ENCODE assay signal across 9 mouse cellular contexts in genomic region chr9:107335909-107336308, GRCm38 (mm10). TPM values are rescaled to one million over a fixed set of nuclear protein-coding genes. Genes with fewer than 3 reads are reported as not detected.
A peak's percentile ranks its signal among the peaks of the same experiment; 100 is the strongest.
DNase-seq lines count a peak whose midpoint lies in the region; ATAC-seq and TF ChIP-seq lines count a peak whose summit lies in the region.
"Had no signal": no experiment of that assay in that cellular context is flagged by ENCODE, and none has a peak within 500 bp of the region (broad histone marks: within the 10 kb centered on the region; RNA-seq: fewer than 3 reads in every experiment).

No protein-coding gene starts in this region.

- H3K27ac ChIP-seq in bone marrow, adult 2 months (ENCODE audit: control insufficient read depth, insufficient read depth, low read depth, low read length, poor library complexity): no peak overlapping the region
- no peak overlapping the region for H3K27ac ChIP-seq in embryonic facial prominence, embryonic 14.5 days (replicated peaks; ENCODE audit: low read depth, low read length)
- no peak overlapping the region for H3K27ac ChIP-seq in liver, embryonic 14.5 days
- H3K27ac ChIP-seq: limb, embryonic 13.5 days had no signal

- no peak for ATAC-seq in embryonic facial prominence, embryonic 14.5 days (ENCODE audit: low read depth)
- no peak for ATAC-seq in liver, embryonic 14.5 days (ENCODE audit: insufficient read depth)

- H3K9ac ChIP-seq in embryonic facial prominence, embryonic 14.5 days (ENCODE audit: low read depth, low read length): no peak overlapping the region
- no peak overlapping the region for H3K9ac ChIP-seq in liver, embryonic 14.5 days (replicated peaks)
- H3K9ac ChIP-seq: limb, embryonic 13.5 days had no signal

- peak; percentile 71 for DNase-seq in A20 (ENCODE audit: low read depth, low spot score)
- peak; percentile 92 for DNase-seq in CD4-positive, CD25-positive, alpha-beta regulatory T cell, adult 2 months (ENCODE audit: low read depth, low spot score)
- DNase-seq in embryonic facial prominence, embryonic 14.5 days (ENCODE audit: low spot score): peak; percentile 39
- DNase-seq in kidney, adult 8-10 months: peak; percentile 65 to 80
- DNase-seq in liver, embryonic 14.5 days (ENCODE audit: low read depth in 3 of 3, low spot score in 3 of 3): peak; percentile 41 to 61 (median 41)
- DNase-seq in right cerebral cortex, postnatal 14 days: peak; percentile 51
- DNase-seq in yolk sac, embryonic 10.5 days (ENCODE audit: low spot score): peak; percentile 61

- no peaks in the 10 kb centered on the region for H3K27me3 ChIP-seq in embryonic facial prominence, embryonic 14.5 days (replicated peaks; ENCODE audit: control insufficient read depth, insufficient read depth, low read length)
- H3K27me3 ChIP-seq in liver, embryonic 14.5 days (ENCODE audit: control insufficient read depth, insufficient read depth, low read length): peaks cover 2% of the 10 kb centered on the region; the same call in 1 of the 2 replicates
- H3K27me3 ChIP-seq: limb, embryonic 13.5 days had no signal

- H3K4me3 ChIP-seq in bone marrow, adult 2 months (replicated peaks; ENCODE audit: control insufficient read depth, low read depth, low read length): no peak overlapping the region
- H3K4me3 ChIP-seq in embryonic facial prominence, embryonic 14.5 days (ENCODE audit: low read depth, low read length): no peak overlapping the region
- H3K4me3 ChIP-seq in liver, embryonic 14.5 days (ENCODE audit: insufficient read depth in 1 of 2, low read depth in 2 of 2, low read length in 2 of 2): no peak overlapping the region
- H3K4me3 ChIP-seq: limb, embryonic 13.5 days had no signal

- 3% methylated on average over 5 of the region's 5 CpGs for WGBS in bone marrow, adult 2 months
- WGBS in embryonic facial prominence, embryonic 14.5 days: 10% methylated on average over 5 of the region's 5 CpGs
- WGBS in liver, embryonic 14.5 days (ENCODE audit: insufficient replicate concordance): 3% methylated on average over 5 of the region's 5 CpGs

- TF ChIP-seq POLR2A in bone marrow, adult 2 months (IDR thresholded peaks at IDR 0.05; ENCODE audit: borderline replicate concordance, control insufficient read depth, low read depth, low read length): no peak

- H3K4me1 ChIP-seq in bone marrow, adult 2 months (ENCODE audit: control insufficient read depth, insufficient read depth, low read length): no peaks in the 10 kb centered on the region; the same call in 1 of the 2 replicates
- H3K4me1 ChIP-seq in embryonic facial prominence, embryonic 14.5 days (ENCODE audit: control insufficient read depth, insufficient read depth, low read length): peaks cover 10% of the 10 kb centered on the region; the same call in 1 of the 2 replicates
- peaks cover 2 to 10% of the 10 kb centered on the region in 2 experiments; a peak in 1 of 4 replicates for H3K4me1 ChIP-seq in liver, embryonic 14.5 days (replicated peaks; ENCODE audit: control insufficient read depth in 2 of 2, insufficient read depth in 2 of 2, low read length in 1 of 2)

- H3K4me2 ChIP-seq in embryonic facial prominence, embryonic 14.5 days (ENCODE audit: low read depth, low read length): no peak overlapping the region
- no peak overlapping the region for H3K4me2 ChIP-seq in liver, embryonic 14.5 days (ENCODE audit: low read depth)
- H3K4me2 ChIP-seq: limb, embryonic 13.5 days had no signal

- no peak for TF ChIP-seq EP300 in liver, embryonic 14.5 days (IDR thresholded peaks at IDR 0.05; ENCODE audit: low read depth)

- H3K9me3 ChIP-seq in embryonic facial prominence, embryonic 14.5 days (ENCODE audit: control insufficient read depth, low read length): no peaks in the 10 kb centered on the region
- no peaks in the 10 kb centered on the region for H3K9me3 ChIP-seq in liver, embryonic 14.5 days (ENCODE audit: control insufficient read depth, low read length)
- H3K9me3 ChIP-seq: limb, embryonic 13.5 days had no signal

- peaks cover 8% of the 10 kb centered on the region; the same call in 1 of the 2 replicates for H3K36me3 ChIP-seq in embryonic facial prominence, embryonic 14.5 days (ENCODE audit: control insufficient read depth, insufficient read depth, low read length)
- H3K36me3 ChIP-seq in liver, embryonic 14.5 days (replicated peaks; ENCODE audit: control insufficient read depth, insufficient read depth, low read depth): no peaks in the 10 kb centered on the region

- TF ChIP-seq CTCF in bone marrow, adult 2 months (IDR thresholded peaks at IDR 0.05; ENCODE audit: control insufficient read depth, insufficient read depth, low read length): peak; percentile 96
- TF ChIP-seq CTCF in liver, embryonic 14.5 days (IDR thresholded peaks at IDR 0.05; ENCODE audit: low read depth): peak; percentile 99

RNA-seq across cellular contexts. Expression of gene Hemk1, which starts 2.2 kb away (rescaled TPM):
- 18.2 and 30.2 TPM in 2 replicates for polyA plus RNA-seq in bone marrow, adult 2 months (2011; ENCODE audit: insufficient read depth, insufficient read length, low replicate concordance, missing spikeins)
- polyA plus RNA-seq in embryonic facial prominence, embryonic 14.5 days (2014; fragmentation: Nextera tagmentation; extraction: Ambion mirVana): 9.8 and 10.8 TPM in 2 replicates
- 3.1 and 3.3 TPM in 2 replicates for polyA plus RNA-seq in liver, embryonic 14.5 days (2012; rRNA removed)
- polyA plus RNA-seq in liver, embryonic 14.5 days (2014; fragmentation: Nextera tagmentation; extraction: Ambion mirVana): 2.2 and 3.5 TPM in 2 replicates

RNA-seq across cellular contexts. Expression of gene 6430571L13Rik, which starts 4.5 kb away (rescaled TPM):
- polyA plus RNA-seq in bone marrow, adult 2 months (2011; ENCODE audit: insufficient read depth, insufficient read length, low replicate concordance, missing spikeins): not detected in 2 replicates
- 0.96 and 1.2 TPM in 2 replicates for polyA plus RNA-seq in embryonic facial prominence, embryonic 14.5 days (2014; fragmentation: Nextera tagmentation; extraction: Ambion mirVana)
- 0.05 and 0.07 TPM in 2 replicates for polyA plus RNA-seq in liver, embryonic 14.5 days (2012; rRNA removed)
- polyA plus RNA-seq in liver, embryonic 14.5 days (2014; fragmentation: Nextera tagmentation; extraction: Ambion mirVana): 0.20 TPM in 1 of 2 replicates, not detected in the other

RNA-seq across cellular contexts. Expression of gene Cish, which starts 40.1 kb away (rescaled TPM):
- 2.5 and 7.0 TPM in 2 replicates for polyA plus RNA-seq in bone marrow, adult 2 months (2011; ENCODE audit: insufficient read depth, insufficient read length, low replicate concordance, missing spikeins)
- 5.8 and 6.6 TPM in 2 replicates for polyA plus RNA-seq in embryonic facial prominence, embryonic 14.5 days (2014; fragmentation: Nextera tagmentation; extraction: Ambion mirVana)
- polyA plus RNA-seq in liver, embryonic 14.5 days (2012; rRNA removed): 2.8 and 3.3 TPM in 2 replicates
- 4.9 and 6.0 TPM in 2 replicates for polyA plus RNA-seq in liver, embryonic 14.5 days (2014; fragmentation: Nextera tagmentation; extraction: Ambion mirVana)

RNA-seq across cellular contexts. Expression of gene Mapkapk3, which starts 46.2 kb away (rescaled TPM):
- 16.9 and 46.9 TPM in 2 replicates for polyA plus RNA-seq in bone marrow, adult 2 months (2011; ENCODE audit: insufficient read depth, insufficient read length, low replicate concordance, missing spikeins)
- polyA plus RNA-seq in embryonic facial prominence, embryonic 14.5 days (2014; fragmentation: Nextera tagmentation; extraction: Ambion mirVana): 10.1 and 12.2 TPM in 2 replicates
- polyA plus RNA-seq in liver, embryonic 14.5 days (2012; rRNA removed): 5.1 and 6.2 TPM in 2 replicates
- polyA plus RNA-seq in liver, embryonic 14.5 days (2014; fragmentation: Nextera tagmentation; extraction: Ambion mirVana): 7.3 and 8.0 TPM in 2 replicates

Comparison
In these comparisons a context has a peak if more than half of its experiments do, and no peak if none do; other contexts are left out.
1. DNase-seq: peak in every context shown above with its lines; median percentile 92 in CD4-positive, CD25-positive, alpha-beta regulatory T cell, adult 2 months; 72 in kidney, adult 8-10 months; 71 in A20; 61 in yolk sac, embryonic 10.5 days; 51 in right cerebral cortex, postnatal 14 days; 41 in liver, embryonic 14.5 days; 39 in embryonic facial prominence, embryonic 14.5 days.